Mouse (Mus musculus) liver, embryonic 12.5 days (tissue): Measurements from ENCODE around the gene Rgs6. TPM values are rescaled to one million over a fixed set of nuclear protein-coding genes. Genes with fewer than 3 reads are reported as not detected.

Experiments
- ATAC-seq: fragments of 200-750 bp; cut with Nextera tagmentation; 2 replicates; pipeline ENCODE4 v1.8.0; 2017; ENCODE audit warnings: moderate number of reproducible peaks, mild to moderate bottlenecking, moderate library complexity
- H3K27ac ChIP-seq: fragments of 300-500 bp; sonication (generic); 2 replicates; pipeline ENCODE4 v1.5.1; 2016; ENCODE audit warnings: mild to moderate bottlenecking
- H3K27me3 ChIP-seq: fragments of 300-500 bp; sonication (generic); replicated peaks from 2 replicates; pipeline ENCODE4 v1.6.1; 2016; ENCODE audit warnings: mild to moderate bottlenecking, moderate library complexity
- H3K36me3 ChIP-seq: fragments of 300-500 bp; sonication (generic); 2 replicates; pipeline ENCODE4 v1.6.1; 2016; ENCODE audit warnings: mild to moderate bottlenecking, moderate library complexity
- H3K4me1 ChIP-seq: fragments of 300-500 bp; sonication (generic); 2 replicates; pipeline ENCODE4 v1.6.1; 2016
- H3K4me2 ChIP-seq: fragments of 300-500 bp; sonication (generic); 2 replicates; pipeline ENCODE4 v1.6.1; 2016; ENCODE audit warnings: mild to moderate bottlenecking, moderate library complexity
- H3K4me3 ChIP-seq: fragments of 300-500 bp; sonication (generic); 2 replicates; pipeline ENCODE4 v1.5.1; 2016; ENCODE audit warnings: mild to moderate bottlenecking, moderate library complexity
- H3K9ac ChIP-seq: fragments of 300-500 bp; sonication (generic); 2 replicates; pipeline ENCODE4 v1.6.1; 2016; ENCODE audit warnings: mild to moderate bottlenecking, moderate library complexity
- H3K9me3 ChIP-seq: fragments of 300-500 bp; sonication (generic); replicated peaks from 2 replicates; pipeline ENCODE4 v1.6.1; 2016; ENCODE audit warnings: mild to moderate bottlenecking, moderate library complexity
- WGBS: fragments of 180-500 bp; shearing (Covaris S2); methylation state at CpG from one replicate; pipeline ENCODE4 v1.1.7; 2016; ENCODE audit not compliant: insufficient replicate concordance; 5-methylcytosine and 5-hydroxymethylcytosine counted together
- polyA plus RNA-seq: library from polyadenylated mRNA; unstranded; fragments of >200 nt; fragmentation: Nextera tagmentation; extraction: Ambion mirVana; gene quantifications from 2 replicates; pipeline ENCODE4 v1.2.1, GENCODE M21; 2016

The Rgs6 gene
- polyA plus RNA-seq, 1 experiment from 2014 or later, result 0.15 TPM

- Histone ChIP-seq H3K9ac (no peak overlapping the region), H3K4me3 (no peak overlapping the region), H3K9me3 (no peaks in the 10 kb centered on the region), H3K36me3 (no peaks in the 10 kb centered on the region), H3K27me3 (no peaks in the 10 kb centered on the region), H3K27ac (peak overlapping the region; percentile 33; the same call in 1 of the 2 replicates), H3K4me2 (no peak overlapping the region), H3K4me1 (peaks cover 41% of the 10 kb centered on the region)
- WGBS, result 68% methylated on average over 4 of the region's 4 CpGs
- ATAC-seq, result no peak
Observed at GRCm38 (mm10) chr12:83087010-83087409, 498.9 kb downstream of the Rgs6 start.

- H3K27ac ChIP-seq, result peak overlapping the region; percentile 33; the same call in 1 of the 2 replicates
- no peak for ATAC-seq
- no peak overlapping the region for H3K4me3 ChIP-seq
- H3K27me3 ChIP-seq, result no peaks in the 10 kb centered on the region
- H3K4me1 ChIP-seq, result peaks cover 42% of the 10 kb centered on the region
- 61% methylated on average over 7 of the region's 7 CpGs for WGBS
- no peaks in the 10 kb centered on the region for H3K36me3 ChIP-seq
- H3K9me3 ChIP-seq, result no peaks in the 10 kb centered on the region
- no peak overlapping the region for H3K9ac ChIP-seq
- no peak overlapping the region for H3K4me2 ChIP-seq
Observed at GRCm38 (mm10) chr12:83087555-83087954, 499.5 kb downstream of the Rgs6 start.

DNA sequence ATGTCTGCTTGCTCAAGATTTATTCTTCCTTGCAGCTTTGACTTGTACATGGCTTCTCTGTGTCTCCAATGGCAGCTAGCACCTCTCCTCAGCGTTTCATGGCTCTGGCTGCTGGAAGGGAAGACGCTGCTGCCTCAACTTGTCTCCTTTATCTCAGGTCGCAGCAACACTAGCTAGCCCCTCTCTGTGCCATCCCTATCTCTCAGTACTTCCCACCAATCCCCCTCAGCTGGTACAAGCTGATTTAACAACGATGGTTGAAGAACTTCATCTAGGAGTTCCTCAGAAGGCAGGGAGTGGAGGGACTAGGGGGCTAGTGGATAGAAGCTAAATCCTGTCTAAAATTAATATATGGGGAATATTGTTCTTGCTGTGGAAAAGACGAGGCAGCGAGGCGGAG is 503.9 kb downstream of the Rgs6 start:
- Histone ChIP-seq H3K4me2 (peak overlapping the region; percentile 15), H3K27me3 (no peaks in the 10 kb centered on the region), H3K9me3 (no peaks in the 10 kb centered on the region), H3K36me3 (no peaks in the 10 kb centered on the region), H3K4me3 (no peak overlapping the region), H3K9ac (peak overlapping the region; percentile 17; the same call in 1 of the 2 replicates), H3K4me1 (peaks cover 34% of the 10 kb centered on the region), H3K27ac (peak overlapping the region; percentile 43)
- 40% methylated on average over 7 of the region's 7 CpGs for WGBS
- ATAC-seq, result peak; percentile 83

- H3K9ac ChIP-seq, result peak overlapping the region; percentile 27; the same call in 1 of the 2 replicates
- WGBS, result 70% methylated on average over 1 of the region's 1 CpGs
- peak; percentile 31; the same call in 1 of the 2 replicates for ATAC-seq
- peak overlapping the region; percentile 43 for H3K27ac ChIP-seq
- H3K36me3 ChIP-seq, result no peaks in the 10 kb centered on the region
- no peak overlapping the region for H3K4me2 ChIP-seq
- H3K4me1 ChIP-seq, result peaks cover 41% of the 10 kb centered on the region
- H3K9me3 ChIP-seq, result no peaks in the 10 kb centered on the region
- no peak overlapping the region for H3K4me3 ChIP-seq
- no peaks in the 10 kb centered on the region for H3K27me3 ChIP-seq
Observed at GRCm38 (mm10) chr12:83097787-83098186, 509.7 kb downstream of the Rgs6 start.

GRCm38 (mm10) chr12:83098646-83099371 is 510.7 kb downstream of the Rgs6 start:
- Histone ChIP-seq H3K4me2 (no peak overlapping the region), H3K36me3 (no peaks in the 10 kb centered on the region), H3K27ac (peak overlapping the region; percentile 15; the same call in 1 of the 2 replicates), H3K9ac (no peak overlapping the region), H3K27me3 (no peaks in the 10 kb centered on the region), H3K4me1 (peaks cover 40% of the 10 kb centered on the region), H3K4me3 (no peak overlapping the region), H3K9me3 (no peaks in the 10 kb centered on the region)
- ATAC-seq, result peak; percentile 65; the same call in 1 of the 2 replicates
- WGBS, result 33% methylated on average over 10 of the region's 10 CpGs

DNA sequence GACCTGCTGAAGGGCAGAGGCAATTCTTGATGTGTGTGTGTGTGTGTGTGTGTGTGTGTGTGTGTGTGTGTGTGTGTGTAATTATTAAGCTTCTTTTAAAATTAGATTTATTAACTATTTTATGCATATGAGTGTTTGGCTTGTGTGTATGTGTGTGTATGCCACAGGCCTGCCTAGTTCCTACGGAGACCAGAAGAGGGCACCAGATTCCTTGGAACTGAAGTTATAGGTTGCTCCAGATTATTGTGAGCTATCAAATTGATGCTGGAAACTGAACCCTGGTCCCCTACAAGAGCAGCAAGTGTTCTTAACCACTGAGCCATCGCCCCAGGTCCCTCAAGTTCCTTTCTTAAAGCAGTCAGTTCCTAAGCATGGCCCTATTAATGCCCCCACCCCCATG is 511.8 kb downstream of the Rgs6 start:
- 70% methylated on average over 2 of the region's 2 CpGs for WGBS
- H3K27ac ChIP-seq, result no peak overlapping the region
- ATAC-seq, result no peak

GRCm38 (mm10) chr12:83100413-83100812 is 512.3 kb downstream of the Rgs6 start:
- no peak overlapping the region for H3K4me3 ChIP-seq
- H3K4me1 ChIP-seq, result peaks cover 45% of the 10 kb centered on the region
- H3K27me3 ChIP-seq, result peaks cover 13% of the 10 kb centered on the region; the same call in 1 of the 2 replicates
- H3K36me3 ChIP-seq, result no peaks in the 10 kb centered on the region
- no peak overlapping the region for H3K27ac ChIP-seq
- H3K4me2 ChIP-seq, result no peak overlapping the region
- H3K9ac ChIP-seq, result no peak overlapping the region
- no peaks in the 10 kb centered on the region for H3K9me3 ChIP-seq
- ATAC-seq, result peak; percentile 12; the same call in 1 of the 2 replicates
- 63% methylated on average over 9 of the region's 9 CpGs for WGBS

More for the DNA sequence above, 511.8 kb downstream of the Rgs6 start:
- Histone ChIP-seq H3K27me3 (peaks cover 9% of the 10 kb centered on the region; the same call in 1 of the 2 replicates), H3K4me2 (no peak overlapping the region), H3K9me3 (no peaks in the 10 kb centered on the region), H3K36me3 (no peaks in the 10 kb centered on the region), H3K9ac (no peak overlapping the region), H3K4me3 (no peak overlapping the region), H3K4me1 (peaks cover 40% of the 10 kb centered on the region)

- no peak overlapping the region for H3K27ac ChIP-seq
- H3K27me3 ChIP-seq, result peaks cover 13% of the 10 kb centered on the region; the same call in 1 of the 2 replicates
- H3K36me3 ChIP-seq, result no peaks in the 10 kb centered on the region
- H3K4me3 ChIP-seq, result no peak overlapping the region
- H3K4me1 ChIP-seq, result peaks cover 49% of the 10 kb centered on the region
- H3K9me3 ChIP-seq, result no peaks in the 10 kb centered on the region
- H3K4me2 ChIP-seq, result no peak overlapping the region
- 29% methylated on average over 7 of the region's 7 CpGs for WGBS
- no peak for ATAC-seq
- H3K9ac ChIP-seq, result no peak overlapping the region
Observed at GRCm38 (mm10) chr12:83100848-83101247, 512.8 kb downstream of the Rgs6 start.

GRCm38 (mm10) chr12:83105514-83106119 is 517.5 kb downstream of the Rgs6 start:
- no peaks in the 10 kb centered on the region for H3K36me3 ChIP-seq
- H3K27ac ChIP-seq, result no peak overlapping the region
- WGBS, result 45% methylated on average over 9 of the region's 9 CpGs
- no peak overlapping the region for H3K4me3 ChIP-seq
- 0 out of 2 replicates have a peak, but pooled peaks have one; percentile 11 for ATAC-seq
- H3K4me2 ChIP-seq, result 0 out of 2 replicates have a peak overlapping the region, but pooled peaks have one; percentile 25
- H3K4me1 ChIP-seq, result peaks cover 31% of the 10 kb centered on the region
- no peak overlapping the region for H3K9ac ChIP-seq
- no peaks in the 10 kb centered on the region for H3K9me3 ChIP-seq
- peaks cover 13% of the 10 kb centered on the region; the same call in 1 of the 2 replicates for H3K27me3 ChIP-seq

GRCm38 (mm10) chr12:83106120-83106517 is 518.0 kb downstream of the Rgs6 start:
- Histone ChIP-seq H3K4me1 (peaks cover 31% of the 10 kb centered on the region), H3K27me3 (peaks cover 13% of the 10 kb centered on the region; the same call in 1 of the 2 replicates), H3K36me3 (no peaks in the 10 kb centered on the region), H3K9ac (no peak overlapping the region), H3K9me3 (no peaks in the 10 kb centered on the region), H3K4me3 (no peak overlapping the region), H3K4me2 (peak overlapping the region; percentile 25; the same call in 1 of the 2 replicates), H3K27ac (no peak overlapping the region)
- ATAC-seq, result peak; percentile 74
- 38% methylated on average over 5 of the region's 5 CpGs for WGBS

GRCm38 (mm10) chr12:83109486-83109885 is 521.4 kb downstream of the Rgs6 start:
- H3K27ac ChIP-seq, result no peak overlapping the region
- H3K4me3 ChIP-seq, result no peak overlapping the region
- H3K9me3 ChIP-seq, result no peaks in the 10 kb centered on the region
- WGBS, result 85% methylated on average over 4 of the region's 4 CpGs
- H3K36me3 ChIP-seq, result no peaks in the 10 kb centered on the region
- H3K4me2 ChIP-seq, result no peak overlapping the region
- H3K9ac ChIP-seq, result no peak overlapping the region
- H3K27me3 ChIP-seq, result peaks cover 8% of the 10 kb centered on the region; the same call in 1 of the 2 replicates
- H3K4me1 ChIP-seq, result peaks cover 60% of the 10 kb centered on the region
- no peak for ATAC-seq
